Mouse (Mus musculus) liver, postnatal 0 days (tissue): ENCODE results near the gene Rapsn.

Source experiments
- CTCF ChIP-seq: sonication (generic); IDR thresholded peaks from 2 replicates; pipeline ENCODE4 v1.5.1; 2016; ENCODE audit warnings: antibody characterized with exemption, low read depth
- EP300 ChIP-seq: IDR thresholded peaks from 2 replicates; pipeline ENCODE4 v1.6.1; 2016; ENCODE audit warnings: antibody characterized with exemption, low read depth, mild to moderate bottlenecking

- TF ChIP-seq CTCF (no peak), EP300 (no peak)
Observed at GRCm38 (mm10) chr2:91084179-91084820, 48.9 kb downstream of the Rapsn start.
